Mouse (Mus musculus): ENCODE results near the gene Trit1.

Gene Trit1

GRCm38 (mm10) chr4:123093869-123094268 is 77.5 kb downstream of the Trit1 start:
- no peak for DNase-seq (ENCODE audit: extremely low spot score, low read depth, low spot score)
